Mouse (Mus musculus) testis, adult 10 weeks (tissue): ENCODE measurements around the gene Olfr1564. TPM values are rescaled to one million over a fixed set of nuclear protein-coding genes. Genes with fewer than 3 reads are reported as not detected.

Source experiments
- polyA plus RNA-seq: library from polyadenylated mRNA; stranded (reverse); fragments of 350-450 nt; fragmentation: Illumina TruSeq; extraction: RNeasy Lipid Tissue Mini Kit (QIAGEN cat#74804); gene quantifications from one replicate; pipeline ENCODE4 v1.2.3, GENCODE M21; 2014; ENCODE audit warnings: low read depth, low replicate concordance

Olfr1564 gene
- 0.08 TPM for polyA plus RNA-seq

GRCm38 (mm10) chr17:33221590-33221989, at the start of gene Olfr1564:
TSS of gene Olfr1564 (minus strand) at chr17:33221690.

GRCm38 (mm10) chr17:33264376-33264775, 42.9 kb upstream of the Olfr1564 start, which contains the start of gene Olfr63:
TSS of gene Olfr63 (plus strand) at chr17:33264676.

GRCm38 (mm10) chr17:33254530-33255318, 33.2 kb upstream of the Olfr1564 start, which contains the start of gene Zfp955a:
TSS of gene Zfp955a (minus strand) at chr17:33255145.

GRCm38 (mm10) chr17:33191002-33191401, 30.5 kb downstream of the Olfr1564 start, which contains the start of gene Olfr239:
TSS of gene Olfr239 (plus strand) at chr17:33191302.

GRCm38 (mm10) chr17:33168147-33168546, 53.3 kb downstream of the Olfr1564 start, which contains the start of gene Olfr55:
TSS of gene Olfr55 (plus strand) at chr17:33168447.

Other genes with a start within 250 kb of the Olfr1564 start
- gene Zfp952, start 228.6 kb downstream of the Olfr1564 start, polyA plus RNA-seq, result 8.7 TPM
- gene Zfp763, start 188.3 kb downstream of the Olfr1564 start, polyA plus RNA-seq, result 5.3 TPM
- gene 4921501E09Rik, start 153.6 kb downstream of the Olfr1564 start, polyA plus RNA-seq, result 71.2 TPM
- 13.9 TPM for gene Zfp563, start 132.4 kb downstream of the Olfr1564 start, polyA plus RNA-seq
- gene Morc2b, start 82.0 kb downstream of the Olfr1564 start, polyA plus RNA-seq, result 209 TPM
- gene Olfr55, start 53.2 kb downstream of the Olfr1564 start, polyA plus RNA-seq, result not detected
- gene Olfr239, start 30.4 kb downstream of the Olfr1564 start, polyA plus RNA-seq, result not detected
- 26.4 TPM for gene Zfp955a, start 33.5 kb upstream of the Olfr1564 start, polyA plus RNA-seq
- gene Olfr63, start 43.0 kb upstream of the Olfr1564 start, polyA plus RNA-seq, result not detected
- 24.8 TPM for gene Zfp955b, start 67.9 kb upstream of the Olfr1564 start, polyA plus RNA-seq
- 50.8 TPM for gene Zfp81, start 137.2 kb upstream of the Olfr1564 start, polyA plus RNA-seq
- 4.0 TPM for gene Zfp101, start 173.0 kb upstream of the Olfr1564 start, polyA plus RNA-seq
- 80.1 TPM for gene Actl9, start 211.2 kb upstream of the Olfr1564 start, polyA plus RNA-seq